Mouse (Mus musculus): ENCODE measurements at regions not wholly inside any gene's neighbourhood (a gene's known extent, or its start where the extent isn't known, plus 50 kb on each side); places are given as distances from the start of the nearest gene placed in this dataset.

GRCm38 (mm10) chr12:99643016-99643415 lies 79.6 kb upstream of the Foxn3 start:
- no peak for DNase-seq (ENCODE audit: low read depth, low spot score)

GRCm38 (mm10) chr12:99642131-99642895 lies 78.9 kb upstream of the Foxn3 start:
- no peak for DNase-seq (ENCODE audit: low read depth, low spot score)

- no peak for DNase-seq (ENCODE audit: low read depth, low spot score)
Measured at GRCm38 (mm10) chr12:99641278-99641677, 77.9 kb upstream of the Foxn3 start.

- no peak for DNase-seq (ENCODE audit: low read depth, low spot score)
Measured at GRCm38 (mm10) chr12:99640214-99641151, 77.1 kb upstream of the Foxn3 start.

GRCm38 (mm10) chr12:99639847-99640213 lies 76.4 kb upstream of the Foxn3 start:
- no peak for DNase-seq (ENCODE audit: low read depth, low spot score)

GRCm38 (mm10) chr12:99639118-99639517 lies 75.7 kb upstream of the Foxn3 start:
- no peak for DNase-seq (ENCODE audit: low read depth, low spot score)

- no peak for DNase-seq (ENCODE audit: low read depth, low spot score)
Measured at GRCm38 (mm10) chr12:99637986-99638385, 74.6 kb upstream of the Foxn3 start.

GRCm38 (mm10) chr12:99636234-99636633 lies 72.9 kb upstream of the Foxn3 start:
- DNase-seq (ENCODE audit: low read depth, low spot score): no peak

- DNase-seq (ENCODE audit: low read depth, low spot score): no peak
Measured at GRCm38 (mm10) chr12:99635361-99635760, 72.0 kb upstream of the Foxn3 start.

GRCm38 (mm10) chr12:99634726-99635125 lies 71.3 kb upstream of the Foxn3 start:
- no peak for DNase-seq (ENCODE audit: low read depth, low spot score)

GRCm38 (mm10) chr12:99633678-99634077 lies 70.3 kb upstream of the Foxn3 start:
- no peak for DNase-seq (ENCODE audit: low read depth, low spot score)

GRCm38 (mm10) chr12:99632988-99633387 lies 69.6 kb upstream of the Foxn3 start:
- DNase-seq (ENCODE audit: low read depth, low spot score): no peak

- no peak for DNase-seq (ENCODE audit: low read depth, low spot score)
Measured at GRCm38 (mm10) chr12:99629606-99630005, 66.2 kb upstream of the Foxn3 start.

GRCm38 (mm10) chr12:99628421-99628820 lies 65.0 kb upstream of the Foxn3 start:
- no peak for DNase-seq (ENCODE audit: low read depth, low spot score)

- DNase-seq (ENCODE audit: low read depth, low spot score): peak; percentile 72
Measured at GRCm38 (mm10) chr12:99627898-99628231, 64.5 kb upstream of the Foxn3 start.

GRCm38 (mm10) chr12:99627201-99627897 lies 64.0 kb upstream of the Foxn3 start:
- DNase-seq (ENCODE audit: low read depth, low spot score): no peak

- DNase-seq (ENCODE audit: low read depth, low spot score): no peak
Measured at GRCm38 (mm10) chr12:99626147-99626546, 62.8 kb upstream of the Foxn3 start.

- DNase-seq (ENCODE audit: low read depth, low spot score): no peak
Measured at GRCm38 (mm10) chr12:99625094-99625493, 61.7 kb upstream of the Foxn3 start.

GRCm38 (mm10) chr12:99622238-99622637 lies 58.9 kb upstream of the Foxn3 start:
- no peak for DNase-seq (ENCODE audit: low read depth, low spot score)

- DNase-seq (ENCODE audit: low read depth, low spot score): no peak
Measured at GRCm38 (mm10) chr12:99617241-99617804, 53.9 kb upstream of the Foxn3 start.

- DNase-seq (ENCODE audit: low read depth, low spot score): no peak
Measured at GRCm38 (mm10) chr12:99614420-99614819, 51.0 kb upstream of the Foxn3 start.

Data from retina, postnatal 7 days (tissue).